Mouse (Mus musculus): ENCODE results near the gene Sprr2b. TPM values are rescaled to one million over a fixed set of nuclear protein-coding genes. Genes with fewer than 3 reads are reported as not detected.

The Sprr2b gene
- total and polyA plus RNA-seq, 2 experiments from 2014 or later: 0.20 TPM; not detected in 1

DNA sequence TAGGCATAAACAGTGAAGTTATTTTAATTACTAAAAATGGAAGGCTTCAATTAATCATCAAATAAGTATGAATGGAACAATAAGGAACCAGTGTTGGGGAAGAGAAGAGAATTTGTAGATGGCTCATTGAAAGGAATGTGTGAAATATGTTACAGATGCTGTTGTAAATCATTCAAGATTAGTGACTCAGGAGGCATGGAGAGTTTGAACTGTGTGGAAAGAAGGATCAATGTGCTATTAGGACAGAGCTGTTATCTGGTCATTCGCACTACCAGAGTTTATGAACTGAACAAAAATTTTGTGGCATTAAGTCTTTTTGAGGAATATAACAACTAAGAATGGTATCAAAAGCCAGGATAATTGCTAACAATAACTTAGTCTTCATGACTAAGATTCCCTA lies 9.0 kb upstream of the Sprr2b start:
- H3K27ac ChIP-seq (ENCODE audit: low read depth): no peak overlapping the region
- no peak for DNase-seq (ENCODE audit: low spot score)
- 81% methylated on average over 1 of the region's 1 CpGs for WGBS

DNA sequence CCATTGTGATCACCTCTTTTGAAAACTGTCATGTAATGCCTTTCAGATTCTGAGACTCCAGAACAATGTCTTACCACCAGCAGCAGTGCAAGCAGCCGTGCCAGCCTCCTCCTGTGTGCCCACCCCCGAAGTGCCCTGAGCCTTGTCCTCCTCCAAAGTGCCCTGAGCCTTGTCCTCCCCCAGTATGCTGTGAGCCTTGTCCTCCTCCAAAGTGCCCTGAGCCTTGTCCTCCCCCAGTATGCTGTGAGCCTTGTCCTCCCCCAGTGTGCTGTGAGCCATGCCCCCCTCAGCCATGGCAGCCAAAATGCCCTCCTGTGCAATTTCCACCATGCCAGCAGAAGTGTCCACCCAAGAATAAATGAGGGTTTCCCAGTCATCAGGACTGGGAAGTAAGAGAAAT lies 964 bp downstream of the Sprr2b start:
- WGBS: 71% methylated on average over 2 of the region's 2 CpGs
- H3K27me3 ChIP-seq (ENCODE audit: control insufficient read depth, insufficient read depth, low read length): no peaks in the 10 kb centered on the region

More for the DNA sequence above, 9.0 kb upstream of the Sprr2b start:
- no peaks in the 10 kb centered on the region for H3K4me1 ChIP-seq (ENCODE audit: control insufficient read depth, insufficient read depth)
- no peak overlapping the region for H3K4me2 ChIP-seq (ENCODE audit: low read depth, low read length)
- H3K36me3 ChIP-seq (replicated peaks; ENCODE audit: control insufficient read depth, insufficient read depth, low read length): no peaks in the 10 kb centered on the region
- no peak for ATAC-seq (ENCODE audit: insufficient read depth, low read depth)
- no peaks in the 10 kb centered on the region for H3K9me3 ChIP-seq (replicated peaks; ENCODE audit: control insufficient read depth, low read length)
- TF ChIP-seq CTCF (IDR thresholded peaks at IDR 0.05; ENCODE audit: low read depth): no peak
- no peak for TF ChIP-seq EP300 (IDR thresholded peaks at IDR 0.05; ENCODE audit: low read depth)
- no peak overlapping the region for H3K9ac ChIP-seq (replicated peaks; ENCODE audit: low read depth, low read length)
- H3K27me3 ChIP-seq (ENCODE audit: control insufficient read depth, insufficient read depth, low read length): no peaks in the 10 kb centered on the region
- no peak overlapping the region for H3K4me3 ChIP-seq (ENCODE audit: low read depth, low read length)

DNA sequence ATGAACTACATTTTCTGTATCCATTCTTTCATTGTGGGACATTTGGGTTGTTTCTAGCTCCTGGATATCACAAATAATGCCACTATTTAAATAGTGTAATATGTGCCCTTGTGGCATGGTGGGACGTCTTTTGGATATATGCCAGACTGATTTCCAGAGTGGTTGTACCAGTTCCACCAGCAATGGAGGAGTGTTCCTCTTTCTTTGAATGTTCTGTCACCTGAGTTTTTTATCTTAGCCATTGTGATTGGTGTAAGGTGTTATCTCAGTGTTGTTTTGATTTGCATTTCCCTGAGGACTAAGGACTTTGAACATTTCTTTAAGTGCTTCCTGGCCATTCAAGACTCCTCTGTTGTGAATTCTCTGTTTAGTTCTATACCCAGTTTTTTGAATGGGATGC lies 19.9 kb downstream of the Sprr2b start:
- Histone ChIP-seq H3K4me3 (ENCODE audit: low read depth, low read length) (no peak overlapping the region), H3K4me1 (ENCODE audit: control insufficient read depth, insufficient read depth) (no peaks in the 10 kb centered on the region), H3K4me2 (ENCODE audit: low read depth, low read length) (no peak overlapping the region), H3K9me3 (replicated peaks; ENCODE audit: control insufficient read depth, low read length) (no peaks in the 10 kb centered on the region), H3K27me3 (ENCODE audit: control insufficient read depth, insufficient read depth, low read length) (no peaks in the 10 kb centered on the region), H3K27ac (ENCODE audit: low read depth) (no peak overlapping the region), H3K36me3 (replicated peaks; ENCODE audit: control insufficient read depth, insufficient read depth, low read length) (no peaks in the 10 kb centered on the region), H3K9ac (replicated peaks; ENCODE audit: low read depth, low read length) (no peak overlapping the region)
- DNase-seq (ENCODE audit: low spot score) (no peak), ATAC-seq (ENCODE audit: insufficient read depth, low read depth) (no peak)
- 53% methylated on average over 1 of the region's 1 CpGs for WGBS
- TF ChIP-seq EP300 (IDR thresholded peaks at IDR 0.05; ENCODE audit: low read depth): no peak
- no peak for TF ChIP-seq CTCF (IDR thresholded peaks at IDR 0.05; ENCODE audit: low read depth)

More for the DNA sequence above, 964 bp downstream of the Sprr2b start:
- DNase-seq (ENCODE audit: low spot score) (no peak), ATAC-seq (ENCODE audit: insufficient read depth, low read depth) (no peak)
- no peak overlapping the region for H3K27ac ChIP-seq (ENCODE audit: low read depth)
- H3K9me3 ChIP-seq (replicated peaks; ENCODE audit: control insufficient read depth, low read length): no peaks in the 10 kb centered on the region
- H3K4me2 ChIP-seq (ENCODE audit: low read depth, low read length): no peak overlapping the region
- no peak overlapping the region for H3K9ac ChIP-seq (replicated peaks; ENCODE audit: low read depth, low read length)
- H3K4me3 ChIP-seq (ENCODE audit: low read depth, low read length): no peak overlapping the region
- H3K4me1 ChIP-seq (ENCODE audit: control insufficient read depth, insufficient read depth): no peaks in the 10 kb centered on the region
- H3K36me3 ChIP-seq (replicated peaks; ENCODE audit: control insufficient read depth, insufficient read depth, low read length): no peaks in the 10 kb centered on the region
- TF ChIP-seq CTCF (IDR thresholded peaks at IDR 0.05; ENCODE audit: low read depth) (no peak), EP300 (IDR thresholded peaks at IDR 0.05; ENCODE audit: low read depth) (no peak)

DNA sequence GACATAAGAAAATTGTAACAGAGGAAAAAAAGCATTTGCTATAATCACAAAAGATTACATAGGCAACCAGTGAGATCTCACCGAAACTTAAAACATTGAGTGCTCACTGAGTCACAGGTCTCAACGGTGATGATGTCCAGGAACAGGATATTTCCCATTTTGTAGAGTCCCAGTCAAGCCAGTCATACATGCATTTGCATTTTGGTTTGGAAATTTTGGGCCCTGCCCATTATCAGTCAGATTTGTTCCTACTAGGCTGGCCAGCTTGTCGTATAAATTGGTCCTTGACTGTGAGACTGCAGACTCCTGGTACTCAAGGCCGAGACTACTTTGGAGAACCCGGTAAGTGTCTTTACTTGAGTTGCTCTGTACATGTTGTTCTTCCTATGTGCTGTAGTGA lies 22.4 kb downstream of the Sprr2b start, which contains the start of gene Sprr2d:
Gene Sprr2d (plus strand): TSS at position 301 of the 400 bp plus-strand sequence.
- no peaks in the 10 kb centered on the region for H3K36me3 ChIP-seq (replicated peaks; ENCODE audit: control insufficient read depth, insufficient read depth, low read length)
- no peak for DNase-seq (ENCODE audit: low spot score)
- WGBS: 87% methylated on average over 5 of the region's 5 CpGs

DNA sequence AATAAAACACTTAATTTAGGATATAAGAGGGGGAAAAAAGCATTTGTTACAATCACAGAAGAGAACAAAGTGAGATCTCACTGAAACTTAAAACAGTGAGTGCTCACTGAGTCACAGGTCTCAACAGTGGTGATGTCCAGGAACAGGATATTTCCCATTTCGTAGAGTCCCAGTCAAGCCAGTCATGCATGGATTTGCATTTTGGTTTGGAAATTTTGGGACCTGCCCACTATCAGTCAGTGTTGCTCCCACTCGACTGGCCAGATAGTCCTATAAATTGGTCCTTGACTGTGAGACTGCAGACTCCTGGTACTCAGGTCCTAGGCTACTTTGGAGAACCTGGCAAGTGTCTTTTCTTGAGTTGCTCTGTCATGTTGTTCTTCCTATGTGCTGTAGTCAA lies 35.4 kb downstream of the Sprr2b start, which contains the start of gene Sprr2e:
Gene Sprr2e (plus strand): TSS at position 301 of the 400 bp plus-strand sequence.
- no peaks in the 10 kb centered on the region for H3K27me3 ChIP-seq (ENCODE audit: control insufficient read depth, insufficient read depth, low read length)
- no peaks in the 10 kb centered on the region for H3K4me1 ChIP-seq (ENCODE audit: control insufficient read depth, insufficient read depth)
- no peaks in the 10 kb centered on the region for H3K9me3 ChIP-seq (replicated peaks; ENCODE audit: control insufficient read depth, low read length)
- no peak within 1 kb of the TSS for H3K4me2 ChIP-seq (ENCODE audit: low read depth, low read length)
- WGBS: 70% methylated on average over 2 of the region's 2 CpGs
- no peak within 1 kb of the TSS for H3K9ac ChIP-seq (replicated peaks; ENCODE audit: low read depth, low read length)
- ATAC-seq (ENCODE audit: insufficient read depth, low read depth) (no peak), DNase-seq (ENCODE audit: low spot score) (no peak)
- H3K27ac ChIP-seq (ENCODE audit: low read depth): no peak within 1 kb of the TSS
- no peaks in the 10 kb centered on the region for H3K36me3 ChIP-seq (replicated peaks; ENCODE audit: control insufficient read depth, insufficient read depth, low read length)
- TF ChIP-seq EP300 (IDR thresholded peaks at IDR 0.05; ENCODE audit: low read depth): no peak
- no peak for TF ChIP-seq CTCF (IDR thresholded peaks at IDR 0.05; ENCODE audit: low read depth)
- no peak within 1 kb of the TSS for H3K4me3 ChIP-seq (ENCODE audit: low read depth, low read length)

More for the DNA sequence above, 22.4 kb downstream of the Sprr2b start, which contains the start of gene Sprr2d:
- TF ChIP-seq CTCF (IDR thresholded peaks at IDR 0.05; ENCODE audit: low read depth) (no peak), EP300 (IDR thresholded peaks at IDR 0.05; ENCODE audit: low read depth) (no peak)
- H3K4me2 ChIP-seq (ENCODE audit: low read depth, low read length): no peak within 1 kb of the TSS
- no peak within 1 kb of the TSS for H3K9ac ChIP-seq (replicated peaks; ENCODE audit: low read depth, low read length)
- no peaks in the 10 kb centered on the region for H3K27me3 ChIP-seq (ENCODE audit: control insufficient read depth, insufficient read depth, low read length)
- ATAC-seq (ENCODE audit: insufficient read depth, low read depth): no peak
- no peaks in the 10 kb centered on the region for H3K4me1 ChIP-seq (ENCODE audit: control insufficient read depth, insufficient read depth)
- no peak within 1 kb of the TSS for H3K27ac ChIP-seq (ENCODE audit: low read depth)
- no peaks in the 10 kb centered on the region for H3K9me3 ChIP-seq (replicated peaks; ENCODE audit: control insufficient read depth, low read length)
- no peak within 1 kb of the TSS for H3K4me3 ChIP-seq (ENCODE audit: low read depth, low read length)

DNA sequence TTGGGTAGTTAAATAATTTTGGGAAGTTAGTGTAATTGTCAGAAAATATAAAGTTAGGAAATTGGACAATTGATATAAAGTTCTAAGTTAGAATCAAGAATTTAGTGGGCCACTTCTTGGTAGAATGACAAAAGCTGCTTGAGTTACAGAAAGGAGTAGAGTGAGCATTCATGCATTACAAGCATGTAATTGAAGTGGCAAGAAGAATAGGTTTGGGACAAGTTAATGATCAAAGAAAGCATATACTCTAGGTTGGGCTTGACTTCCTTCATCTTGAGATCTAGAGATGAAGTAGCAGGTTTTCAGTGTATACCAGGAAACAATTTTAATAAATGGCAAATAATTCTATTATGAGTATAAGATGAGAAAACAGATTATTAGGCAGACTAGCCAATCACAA lies 45.2 kb downstream of the Sprr2b start:
- Histone ChIP-seq H3K9ac (replicated peaks; ENCODE audit: low read depth, low read length) (no peak overlapping the region), H3K27me3 (ENCODE audit: control insufficient read depth, insufficient read depth, low read length) (no peaks in the 10 kb centered on the region), H3K4me1 (ENCODE audit: control insufficient read depth, insufficient read depth) (no peaks in the 10 kb centered on the region), H3K36me3 (replicated peaks; ENCODE audit: control insufficient read depth, insufficient read depth, low read length) (no peaks in the 10 kb centered on the region), H3K4me2 (ENCODE audit: low read depth, low read length) (no peak overlapping the region), H3K9me3 (replicated peaks; ENCODE audit: control insufficient read depth, low read length) (0 out of 2 replicates have a peak, but pooled peaks cover 3% of the 10 kb centered on the region), H3K27ac (ENCODE audit: low read depth) (no peak overlapping the region), H3K4me3 (ENCODE audit: low read depth, low read length) (no peak overlapping the region)
- no peak for TF ChIP-seq EP300 (IDR thresholded peaks at IDR 0.05; ENCODE audit: low read depth)
- TF ChIP-seq CTCF (IDR thresholded peaks at IDR 0.05; ENCODE audit: low read depth): no peak
- ATAC-seq (ENCODE audit: insufficient read depth, low read depth) (no peak), DNase-seq (ENCODE audit: low spot score) (no peak)

Measured in heart, postnatal 0 days (tissue).